Mouse (Mus musculus) brain, embryonic 18.5 days (tissue): ENCODE results near the gene Scgb2b21.
"Not testable (repeated sequence)": the region's sequence is repeated elsewhere in the genome, so short reads cannot be mapped to it uniquely, and the experiment has no call there.

ENCODE experiments used
- DNase-seq: peaks from one replicate; pipeline ENCODE4 v3.0.0-alpha.2; 2012; ENCODE audit warnings: low read depth, low spot score

Gene Scgb2b21

GRCm38 (mm10) chr7:33520358-33520757 is at the start of gene Scgb2b21:
Scgb2b21 (minus strand) TSS chr7:33520458.
- DNase-seq = no peak

DNA sequence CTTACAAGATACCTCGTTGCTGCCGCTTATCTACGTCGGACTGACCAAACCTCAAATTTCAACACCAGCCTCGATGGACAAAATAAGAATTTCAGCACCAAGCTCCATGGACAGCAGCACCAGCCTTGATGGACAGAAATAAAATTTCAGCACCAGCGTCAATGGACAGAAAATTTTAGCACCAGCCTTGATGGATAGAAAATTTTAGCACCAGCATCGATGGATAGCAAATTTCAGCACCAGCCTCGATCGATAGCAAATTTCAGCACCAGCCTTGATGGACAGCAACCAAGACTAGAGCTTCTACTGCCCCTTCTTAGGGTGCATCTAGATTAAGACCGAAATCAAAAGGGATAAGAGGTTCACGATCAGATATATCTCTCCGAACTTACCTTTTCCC is 23.2 kb upstream of the Scgb2b21 start:
- DNase-seq = not testable (repeated sequence)
